Mouse (Mus musculus) MEL (cell line): Measurements from ENCODE around the gene Sdad1. TPM values are rescaled to one million over a fixed set of nuclear protein-coding genes. Genes with fewer than 3 reads are reported as not detected.

Experiments used
- DNase-seq: peaks from one replicate; pipeline ENCODE4 v3.0.0; 2011; ENCODE audit warnings: low read depth, low spot score
- H3K27ac ChIP-seq: 2 replicates; pipeline ENCODE4 v1.5.1; 2012; ENCODE audit warnings: low read depth, mild to moderate bottlenecking, control low read depth, low read length, moderate library complexity; ENCODE audit not compliant: control insufficient read depth
- H3K27me3 ChIP-seq, 2 experiments: fragments of 150-350 bp in 1 of 2; sonication (generic) in 1 of 2; 2 replicates each; pipeline ENCODE4 v1.6.1; 2012; ENCODE audit warnings: low read length in 2 of 2, mild to moderate bottlenecking in 2 of 2, improper control_type of control experiment in 1 of 2, moderate library complexity in 1 of 2; ENCODE audit not compliant: insufficient read depth in 2 of 2, control insufficient read depth in 1 of 2
- H3K36me3 ChIP-seq, 2 experiments: 2 replicates each; pipeline ENCODE4 v1.6.1; 2012 to 2014; ENCODE audit warnings: low read length in 2 of 2, improper control_type of control experiment in 1 of 2, inconsistent platforms in 1 of 2, mild to moderate bottlenecking in 1 of 2; ENCODE audit not compliant: insufficient read depth in 2 of 2, control insufficient read depth in 1 of 2
- H3K4me1 ChIP-seq, 2 experiments: fragments of 150-350 bp in 1 of 2; sonication (generic) in 1 of 2; 2 replicates each; pipeline ENCODE4 v1.6.1; 2012; ENCODE audit warnings: low read length in 2 of 2, improper control_type of control experiment in 1 of 2, mild to moderate bottlenecking in 1 of 2; ENCODE audit not compliant: insufficient read depth in 2 of 2, control insufficient read depth in 1 of 2
- H3K4me3 ChIP-seq, 2 experiments: fragments of 150-350 bp in 1 of 2; sonication (generic) in 1 of 2; 2 replicates each; pipeline ENCODE4 v1.5.1; 2012; ENCODE audit warnings: low read depth in 2 of 2, low read length in 2 of 2, mild to moderate bottlenecking in 2 of 2, moderate library complexity in 2 of 2, control low read depth in 1 of 2, improper control_type of control experiment in 1 of 2; ENCODE audit not compliant: control insufficient read depth in 1 of 2, insufficient read depth in 1 of 2
- H3K79me2 ChIP-seq: 2 replicates; pipeline ENCODE4 v1.6.1; 2012; ENCODE audit warnings: mild to moderate bottlenecking, low read length, moderate library complexity; ENCODE audit not compliant: control insufficient read depth, poor library complexity, insufficient read depth
- H3K9ac ChIP-seq: 2 replicates; pipeline ENCODE4 v1.6.1; 2012; ENCODE audit warnings: low read depth, mild to moderate bottlenecking, control low read depth, low read length, moderate library complexity; ENCODE audit not compliant: control insufficient read depth, poor library complexity, severe bottlenecking
- H3K9me3 ChIP-seq: fragments of 150-350 bp; sonication (generic); replicated peaks from 2 replicates; pipeline ENCODE4 v1.6.1; 2012; ENCODE audit warnings: mild to moderate bottlenecking, low read length, improper control_type of control experiment, moderate library complexity; ENCODE audit not compliant: insufficient read depth
- BHLHE40 ChIP-seq: IDR thresholded peaks from 2 replicates; pipeline ENCODE4 v1.6.1; 2012; ENCODE audit warnings: low read depth, mild to moderate bottlenecking, inconsistent platforms, low read length, improper control_type of control experiment, borderline replicate concordance
- CTCF ChIP-seq, 3 experiments: IDR thresholded peaks in 2 of 3; conservative IDR thresholded peaks in 1 of 3; 2 replicates each; pipeline ENCODE4 v1.5.1; 2011 to 2012; ENCODE audit warnings: low read length in 3 of 3, low read depth in 2 of 3, mild to moderate bottlenecking in 2 of 3, improper control_type of control experiment in 1 of 3, inconsistent platforms in 1 of 3, mixed read lengths in 1 of 3, moderate library complexity in 1 of 3; ENCODE audit not compliant: control insufficient read depth in 1 of 3, insufficient read depth in 1 of 3, poor library complexity in 1 of 3, severe bottlenecking in 1 of 3
- E2F4 ChIP-seq: IDR thresholded peaks from 2 replicates; pipeline ENCODE4 v1.6.1; 2011; ENCODE audit warnings: low read depth, low read length, improper control_type of control experiment, borderline replicate concordance
- ETS1 ChIP-seq: IDR thresholded peaks from 2 replicates; pipeline ENCODE4 v1.6.1; 2012; ENCODE audit warnings: low read depth, mild to moderate bottlenecking, inconsistent platforms, low read length, improper control_type of control experiment, moderate library complexity
- GABPA ChIP-seq: IDR thresholded peaks from 2 replicates; pipeline ENCODE4 v1.6.1; 2012; ENCODE audit warnings: low read depth, mild to moderate bottlenecking, inconsistent platforms, low read length, improper control_type of control experiment, moderate library complexity
- JUND ChIP-seq: IDR thresholded peaks from 2 replicates; pipeline ENCODE4 v1.6.1; 2011; ENCODE audit warnings: low read depth, mild to moderate bottlenecking, improper control_type of control experiment, low read length
- MAFK ChIP-seq: IDR thresholded peaks from 2 replicates; pipeline ENCODE4 v1.6.1; 2011; ENCODE audit warnings: low read depth, mild to moderate bottlenecking, low read length, improper control_type of control experiment, borderline replicate concordance
- MAZ ChIP-seq: IDR thresholded peaks from 2 replicates; pipeline ENCODE4 v1.6.1; 2012; ENCODE audit warnings: low read depth, mild to moderate bottlenecking, inconsistent platforms, low read length, improper control_type of control experiment
- MXI1 ChIP-seq: IDR thresholded peaks from 2 replicates; pipeline ENCODE4 v1.6.1; 2011; ENCODE audit warnings: mild to moderate bottlenecking, low read depth, low read length, improper control_type of control experiment
- POLR2AphosphoS2 ChIP-seq: IDR thresholded peaks from 2 replicates; pipeline ENCODE4 v1.6.1; 2011; ENCODE audit warnings: low read length, improper control_type of control experiment
- POLR2AphosphoS5 ChIP-seq: IDR thresholded peaks from 2 replicates; pipeline ENCODE4 v1.6.1; 2012; ENCODE audit warnings: low read depth, borderline replicate concordance, mild to moderate bottlenecking, inconsistent platforms, low read length, moderate library complexity, mixed read lengths
- RAD21 ChIP-seq: IDR thresholded peaks from 2 replicates; pipeline ENCODE4 v1.6.1; 2011; ENCODE audit warnings: mild to moderate bottlenecking, low read depth, low read length, improper control_type of control experiment
- RCOR1 ChIP-seq: IDR thresholded peaks from 2 replicates; pipeline ENCODE4 v1.6.1; 2012; ENCODE audit warnings: low read depth, mild to moderate bottlenecking, inconsistent platforms, low read length, improper control_type of control experiment
- SIN3A ChIP-seq: IDR thresholded peaks from 2 replicates; pipeline ENCODE4 v1.6.1; 2012; ENCODE audit warnings: low read length, improper control_type of control experiment, inconsistent platforms
- SMC3 ChIP-seq: IDR thresholded peaks from 2 replicates; pipeline ENCODE4 v1.6.1; 2011; ENCODE audit warnings: low read depth, low read length, improper control_type of control experiment
- TAL1 ChIP-seq: IDR thresholded peaks from 2 replicates; pipeline ENCODE4 v1.6.1; 2012; ENCODE audit warnings: mild to moderate bottlenecking, inconsistent platforms, low read length, moderate library complexity, mixed read lengths
- TBP ChIP-seq: IDR thresholded peaks from 2 replicates; pipeline ENCODE4 v1.8.0; 2011; ENCODE audit warnings: low read depth, low read length, improper control_type of control experiment
- USF1 ChIP-seq: IDR thresholded peaks from 2 replicates; pipeline ENCODE4 v1.6.1; 2014; ENCODE audit warnings: low read depth, mild to moderate bottlenecking, inconsistent platforms, low read length, improper control_type of control experiment, moderate library complexity
- ZC3H11A ChIP-seq: IDR thresholded peaks from 2 replicates; pipeline ENCODE4 v1.6.1; 2012; ENCODE audit warnings: low read depth, mild to moderate bottlenecking, inconsistent platforms, low read length, improper control_type of control experiment
- polyA plus RNA-seq, 2 experiments: library from polyadenylated mRNA; stranded (reverse) in 1 of 2; unstranded in 1 of 2; fragments of >175 nt in 1 of 2; fragments of >200 nt in 1 of 2; gene quantifications; 2 replicates each; pipeline versions ENCODE4 v1.2.1 to v1.2.4; 2012; ENCODE audit warnings: low replicate concordance in 2 of 2, low read depth in 1 of 2; ENCODE audit not compliant: insufficient read length in 2 of 2, insufficient read depth in 1 of 2, missing spikeins in 1 of 2
- total RNA-seq: library from RNA; depleted of rRNA; stranded (reverse); fragments of 300-350 nt; gene quantifications from 2 replicates; pipeline ENCODE4 v1.2.3, GENCODE M21; 2012

Sdad1 gene
- total and polyA plus RNA-seq, 3 experiments: 72.4 to 73.0 TPM; not detected in 1

DNA sequence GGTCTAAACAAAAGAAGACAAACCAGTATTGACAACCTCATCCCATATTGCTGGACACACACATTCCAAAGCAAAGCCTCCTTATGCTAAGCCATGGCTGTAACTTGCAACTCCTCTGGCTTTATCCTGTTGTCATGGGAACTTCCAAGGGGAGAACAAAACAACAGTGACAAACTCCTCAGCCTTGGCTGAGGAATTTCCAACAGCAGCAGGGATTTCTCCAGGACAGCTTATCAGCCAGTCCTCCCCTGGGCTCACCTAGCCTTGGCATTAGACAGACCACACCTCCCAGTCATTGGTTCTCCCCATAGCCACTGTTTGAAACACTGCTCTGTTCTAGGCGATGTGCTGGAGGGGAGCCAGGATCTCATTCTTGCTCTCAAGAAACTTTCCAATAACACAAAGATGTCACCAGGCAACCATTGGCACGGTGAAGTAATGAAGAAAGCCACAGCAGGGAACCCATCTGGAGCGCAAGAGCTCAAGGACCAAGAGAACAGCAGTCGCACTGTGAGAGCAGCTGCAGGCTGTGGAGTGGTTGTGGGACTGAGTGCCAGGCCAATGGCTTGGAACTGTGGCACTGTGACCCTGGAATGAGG is 46.4 kb downstream of the Sdad1 start:
- H3K36me3 ChIP-seq: no peaks in the 10 kb centered on the region
- no peak for DNase-seq
- no peaks in the 10 kb centered on the region; a peak in 1 of 4 replicates for H3K4me1 ChIP-seq
- H3K9me3 ChIP-seq: no peaks in the 10 kb centered on the region
- no peaks in the 10 kb centered on the region for H3K79me2 ChIP-seq
- H3K4me3 ChIP-seq: no peak overlapping the region
- H3K27ac ChIP-seq: no peak overlapping the region
- no peak overlapping the region for H3K9ac ChIP-seq
- TF ChIP-seq SIN3A (no peak), RAD21 (no peak), CTCF (IDR thresholded peaks at IDR 0.05 in 2 of 3, conservative IDR thresholded peaks at IDR 0.05 in 1 of 3; ENCODE audit: control insufficient read depth in 1 of 3, insufficient read depth in 1 of 3, low read depth in 2 of 3, low read length in 3 of 3, poor library complexity in 1 of 3, severe bottlenecking in 1 of 3) (no peak), TBP (no peak), SMC3 (no peak), MAFK (no peak), POLR2AphosphoS5 (no peak), ZC3H11A (no peak), E2F4 (no peak), POLR2AphosphoS2 (no peak), JUND (no peak), MAZ (no peak), BHLHE40 (no peak), MXI1 (no peak), TAL1 (no peak), GABPA (no peak), RCOR1 (no peak), USF1 (no peak)
- H3K27me3 ChIP-seq: no peaks in the 10 kb centered on the region

DNA sequence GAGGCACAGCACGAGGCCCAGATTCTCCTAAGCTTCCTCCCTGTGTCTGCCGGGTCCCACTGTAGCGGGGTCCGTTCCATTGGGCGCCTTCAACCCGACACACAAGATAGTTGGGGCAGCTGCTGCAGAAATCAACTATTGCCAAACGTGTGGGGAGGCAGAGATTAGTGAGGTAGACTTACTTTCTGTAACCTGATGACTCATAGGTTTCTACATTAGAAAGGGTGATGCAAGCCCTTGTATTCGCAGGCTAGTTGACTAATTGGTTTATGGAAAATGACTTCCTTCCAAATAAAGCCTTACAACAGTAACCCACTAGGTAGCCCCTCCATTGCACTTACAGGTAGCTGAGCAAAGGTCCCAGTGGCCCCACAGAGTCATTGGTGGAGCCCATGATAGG is 47.6 kb downstream of the Sdad1 start:
- no peak overlapping the region for H3K27ac ChIP-seq
- no peaks in the 10 kb centered on the region for H3K9me3 ChIP-seq
- no peaks in the 10 kb centered on the region for H3K79me2 ChIP-seq
- H3K9ac ChIP-seq: no peak overlapping the region
- peaks cover 0 to under 1% of the 10 kb centered on the region in 2 experiments; a peak in 2 of 4 replicates for H3K4me1 ChIP-seq
- H3K4me3 ChIP-seq: no peak overlapping the region
- TF ChIP-seq JUND: no peak
- peak; percentile 24; the same call in 1 of the 2 replicates for TF ChIP-seq ETS1
- H3K36me3 ChIP-seq: no peaks in the 10 kb centered on the region
- H3K27me3 ChIP-seq: no peaks in the 10 kb centered on the region
- no peak for DNase-seq
